Mouse (Mus musculus) neural tube, embryonic 13.5 days (tissue): Measurements from ENCODE around the gene Arhgap6. TPM values are rescaled to one million over a fixed set of nuclear protein-coding genes. Genes with fewer than 3 reads are reported as not detected.

Source experiments
- ATAC-seq: fragments of 200-750 bp; cut with Nextera tagmentation; 2 replicates; pipeline ENCODE4 v1.8.0; 2017; ENCODE audit warnings: low read depth, mild to moderate bottlenecking, moderate TSS enrichment, moderate library complexity
- H3K27ac ChIP-seq: fragments of 300-500 bp; sonication (generic); replicated peaks from 2 replicates; pipeline ENCODE4 v1.5.1; 2015; ENCODE audit warnings: moderate library complexity, mild to moderate bottlenecking, inconsistent platforms
- H3K27me3 ChIP-seq: fragments of 300-500 bp; sonication (generic); 2 replicates; pipeline ENCODE4 v1.6.1; 2015; ENCODE audit warnings: mild to moderate bottlenecking, inconsistent platforms
- H3K36me3 ChIP-seq: fragments of 300-500 bp; sonication (generic); 2 replicates; pipeline ENCODE4 v1.6.1; 2015; ENCODE audit warnings: mild to moderate bottlenecking, inconsistent platforms
- H3K4me1 ChIP-seq: fragments of 300-500 bp; sonication (generic); replicated peaks from 2 replicates; pipeline ENCODE4 v1.6.1; 2015; ENCODE audit warnings: inconsistent platforms
- H3K4me2 ChIP-seq: fragments of 300-500 bp; sonication (generic); 2 replicates; pipeline ENCODE4 v1.6.1; 2015; ENCODE audit warnings: inconsistent platforms, mild to moderate bottlenecking, moderate library complexity
- H3K4me3 ChIP-seq: fragments of 300-500 bp; sonication (generic); 2 replicates; pipeline ENCODE4 v1.5.1; 2015; ENCODE audit warnings: mild to moderate bottlenecking, inconsistent platforms
- H3K9ac ChIP-seq: fragments of 300-500 bp; sonication (generic); 2 replicates; pipeline ENCODE4 v1.6.1; 2015; ENCODE audit warnings: moderate library complexity, mild to moderate bottlenecking, inconsistent platforms
- H3K9me3 ChIP-seq: fragments of 300-500 bp; sonication (generic); 2 replicates; pipeline ENCODE4 v1.6.1; 2016; ENCODE audit warnings: inconsistent platforms
- WGBS: fragments of 180-500 bp; shearing (Covaris S2); methylation state at CpG from one replicate; pipeline ENCODE4 v1.1.7; 2015; 5-methylcytosine and 5-hydroxymethylcytosine counted together
- polyA plus RNA-seq: library from polyadenylated mRNA; unstranded; fragments of >200 nt; fragmentation: Nextera tagmentation; extraction: Ambion mirVana; gene quantifications from 2 replicates; pipeline ENCODE4 v1.2.1, GENCODE M21; 2015

Gene Arhgap6
- polyA plus RNA-seq, result 1.4 and 1.7 TPM in 2 replicates

DNA sequence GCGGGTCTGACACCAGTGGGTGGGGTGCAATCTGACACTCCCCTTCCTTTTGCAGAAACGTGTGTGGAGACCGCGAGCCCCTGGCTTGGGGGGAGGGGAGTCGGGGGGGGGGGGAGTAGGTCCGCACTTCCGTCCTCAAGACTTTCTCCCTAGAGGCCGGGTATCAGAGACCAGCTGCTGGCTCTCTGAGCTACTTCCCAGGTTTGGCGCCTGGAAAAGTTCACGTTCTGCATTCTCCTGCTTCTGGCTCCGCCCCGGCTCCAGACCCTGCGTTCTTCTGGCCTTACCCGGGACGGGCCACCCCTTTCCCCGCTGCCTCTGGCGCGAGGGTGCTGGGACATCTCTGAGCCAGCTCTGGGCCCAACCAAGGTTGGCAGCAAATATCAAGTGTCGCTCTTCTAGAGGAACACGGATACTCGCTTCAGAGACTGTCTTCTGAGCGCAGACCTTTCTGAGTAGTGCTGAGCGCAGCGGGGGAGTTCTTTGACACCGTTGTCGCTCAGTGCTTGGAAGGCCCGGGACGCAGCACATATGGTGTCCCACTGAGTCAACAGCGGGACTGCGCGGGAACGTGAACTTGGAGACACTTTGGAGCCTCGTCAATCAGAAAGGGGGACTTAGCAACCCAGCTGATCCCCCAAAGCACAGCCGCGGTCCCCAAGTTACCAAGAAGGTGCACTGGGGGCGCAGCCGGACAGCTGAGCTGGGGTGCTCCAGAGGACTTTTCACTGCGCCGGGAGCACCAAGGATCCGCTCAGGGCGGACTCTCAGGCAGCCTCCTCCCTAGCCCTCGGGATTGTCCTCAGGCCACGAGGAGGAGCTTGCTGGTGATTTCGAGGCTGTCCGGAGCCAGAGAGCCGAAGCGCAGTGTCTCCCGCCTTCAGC lies at the start of gene Arhgap6:
TSS of gene Arhgap6 (plus strand) at position 126 of the 885 bp plus-strand sequence.
- Histone ChIP-seq H3K4me3 (peak within 1 kb of the TSS; percentile 43), H3K4me2 (peak within 1 kb of the TSS; percentile 76), H3K27ac (no peak within 1 kb of the TSS), H3K36me3 (no peaks in the 10 kb centered on the region), H3K4me1 (peaks cover 17% of the 10 kb centered on the region), H3K9me3 (no peaks in the 10 kb centered on the region), H3K9ac (peak within 1 kb of the TSS; percentile 45; the same call in 1 of the 2 replicates), H3K27me3 (peaks cover 74% of the 10 kb centered on the region)
- WGBS, result 15% methylated on average over 43 of the region's 48 CpGs
- ATAC-seq, result peak; percentile 74

DNA sequence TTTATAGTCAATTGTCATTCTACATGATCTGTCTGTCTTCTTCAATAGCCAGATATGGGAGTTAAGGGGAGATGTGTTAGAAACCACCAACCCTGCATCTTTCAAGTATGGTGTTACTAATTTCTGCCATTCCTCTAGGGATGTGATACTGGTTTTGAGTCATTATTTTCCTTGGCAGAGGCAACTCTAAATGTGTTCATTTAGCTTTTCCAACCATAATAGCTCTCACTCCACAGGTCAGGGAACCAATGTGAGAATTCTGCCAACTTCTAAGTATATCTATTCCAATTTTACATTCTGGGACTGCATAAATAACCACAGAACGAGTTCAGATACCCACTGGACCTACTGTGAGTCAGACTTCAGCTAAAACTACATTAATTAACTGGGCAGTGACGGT lies 47.9 kb upstream of the Arhgap6 start:
- no peak for ATAC-seq
- Histone ChIP-seq H3K36me3 (no peaks in the 10 kb centered on the region), H3K4me2 (no peak overlapping the region), H3K27me3 (peaks cover 7% of the 10 kb centered on the region; the same call in 1 of the 2 replicates), H3K4me3 (no peak overlapping the region), H3K27ac (no peak overlapping the region), H3K4me1 (no peaks in the 10 kb centered on the region), H3K9ac (no peak overlapping the region), H3K9me3 (no peaks in the 10 kb centered on the region)
- WGBS, result 53% methylated on average over 2 of the region's 2 CpGs

DNA sequence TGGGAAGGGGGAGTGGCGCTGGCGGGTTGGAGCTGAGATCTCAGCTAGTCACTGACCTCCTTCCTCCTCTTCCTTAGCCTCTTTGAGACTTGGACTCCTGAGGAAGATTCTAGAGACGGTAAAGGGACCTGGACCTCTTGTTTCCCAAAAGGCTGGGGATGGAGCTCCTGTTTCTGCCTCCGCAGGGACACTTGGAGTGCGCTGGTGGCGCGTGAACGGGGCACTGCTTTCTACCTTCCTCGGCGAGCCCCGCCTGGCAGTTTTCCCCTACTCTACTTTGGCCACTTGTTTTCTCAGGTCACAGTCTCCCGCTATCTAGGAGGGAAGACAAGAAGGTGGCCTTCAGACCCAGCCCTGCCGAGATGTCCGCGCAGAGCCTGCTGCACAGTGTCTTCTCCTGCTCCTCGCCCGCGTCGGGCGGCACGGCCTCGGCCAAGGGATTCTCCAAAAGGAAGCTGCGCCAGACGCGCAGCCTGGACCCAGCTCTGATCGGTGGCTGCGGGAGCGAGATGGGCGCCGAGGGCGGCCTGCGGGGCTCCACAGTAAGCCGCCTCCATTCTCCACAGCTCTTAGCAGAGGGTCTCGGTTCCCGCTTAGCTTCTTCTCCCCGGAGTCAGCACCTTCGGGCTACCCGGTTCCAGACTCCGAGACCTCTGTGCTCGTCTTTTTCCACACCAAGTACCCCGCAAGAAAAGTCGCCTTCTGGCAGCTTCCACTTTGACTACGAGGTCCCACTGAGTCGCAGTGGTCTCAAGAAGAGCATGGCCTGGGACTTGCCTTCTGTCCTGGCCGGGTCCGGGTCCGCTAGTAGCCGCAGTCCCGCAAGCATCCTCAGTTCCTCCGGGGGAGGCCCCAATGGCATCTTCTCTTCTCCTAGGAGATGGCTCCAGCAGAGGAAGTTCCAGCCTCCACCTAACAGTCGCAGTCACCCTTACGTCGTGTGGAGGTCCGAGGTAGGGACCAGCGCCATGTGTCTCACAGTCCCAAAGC lies 1.3 kb downstream of the Arhgap6 start:
- Histone ChIP-seq H3K9ac (peak overlapping the region; percentile 45; the same call in 1 of the 2 replicates), H3K36me3 (no peaks in the 10 kb centered on the region), H3K9me3 (no peaks in the 10 kb centered on the region), H3K27ac (no peak overlapping the region), H3K4me1 (peaks cover 17% of the 10 kb centered on the region), H3K27me3 (peaks cover 80% of the 10 kb centered on the region), H3K4me3 (peak overlapping the region; percentile 43), H3K4me2 (peak overlapping the region; percentile 76)
- 16% methylated on average over 53 of the region's 55 CpGs for WGBS
- peak; percentile 76; the same call in 1 of the 2 replicates for ATAC-seq

DNA sequence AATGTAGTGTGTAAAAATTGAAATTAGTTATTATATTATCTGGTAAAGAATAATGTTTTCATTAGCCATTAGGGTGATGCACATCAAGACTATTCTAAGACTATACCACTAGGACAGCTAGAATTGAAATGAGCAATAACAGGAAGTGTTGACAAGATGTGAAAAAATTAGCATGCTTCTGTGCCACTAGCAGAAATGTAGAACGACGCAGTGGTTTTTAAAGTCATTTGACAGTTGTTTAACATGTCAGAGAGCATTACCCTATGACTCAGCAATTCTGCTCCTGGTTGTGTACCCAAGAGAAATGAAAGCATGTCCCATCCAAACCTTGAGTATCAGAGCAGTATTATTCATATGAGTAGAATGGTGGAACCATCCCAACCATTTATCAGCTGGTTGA lies 9.8 kb downstream of the Arhgap6 start:
- WGBS, result 95% methylated on average over 2 of the region's 2 CpGs
- no peak overlapping the region for H3K4me2 ChIP-seq
- no peak overlapping the region for H3K27ac ChIP-seq
- H3K27me3 ChIP-seq, result peaks cover 34% of the 10 kb centered on the region
- H3K4me1 ChIP-seq, result no peaks in the 10 kb centered on the region
- no peak overlapping the region for H3K4me3 ChIP-seq
- no peak overlapping the region for H3K9ac ChIP-seq
- H3K9me3 ChIP-seq, result no peaks in the 10 kb centered on the region
- no peaks in the 10 kb centered on the region for H3K36me3 ChIP-seq
- ATAC-seq, result no peak

DNA sequence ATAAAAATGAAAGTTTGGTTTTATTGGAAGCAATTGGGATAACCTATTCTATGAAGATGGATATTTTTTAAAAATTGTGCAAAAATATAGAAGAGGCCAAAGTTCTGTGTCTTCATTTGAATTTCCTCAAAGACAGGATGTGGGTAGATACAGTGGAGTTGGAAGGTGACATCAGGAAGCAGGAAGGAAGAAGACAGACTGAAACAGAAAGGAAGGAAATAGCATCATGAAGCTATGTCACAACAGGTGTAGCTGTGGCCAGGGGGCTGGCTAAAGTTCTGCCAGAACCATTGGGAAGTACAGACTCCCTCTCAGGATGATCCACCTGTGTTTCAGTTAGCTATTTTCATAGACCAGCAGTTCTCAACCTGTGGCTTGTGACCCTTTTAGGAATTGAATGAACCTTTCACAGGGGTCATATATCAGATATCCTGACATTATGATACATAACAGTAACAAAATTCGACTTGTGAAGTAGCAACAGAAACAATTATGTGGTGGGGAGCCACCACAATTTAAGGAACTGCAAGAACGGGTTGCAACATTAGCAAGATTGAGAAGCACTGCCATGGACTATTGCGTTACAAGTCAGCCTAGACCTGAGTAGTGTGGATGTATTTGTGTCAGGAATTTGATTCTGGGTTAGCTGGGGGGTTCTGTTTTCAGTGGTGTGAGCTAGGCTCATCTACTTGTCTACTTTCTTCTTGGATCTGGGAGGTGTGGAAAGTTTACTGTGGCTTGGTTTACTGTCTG lies 15.8 kb downstream of the Arhgap6 start:
- WGBS, result 70% methylated on average over 3 of the region's 3 CpGs

DNA sequence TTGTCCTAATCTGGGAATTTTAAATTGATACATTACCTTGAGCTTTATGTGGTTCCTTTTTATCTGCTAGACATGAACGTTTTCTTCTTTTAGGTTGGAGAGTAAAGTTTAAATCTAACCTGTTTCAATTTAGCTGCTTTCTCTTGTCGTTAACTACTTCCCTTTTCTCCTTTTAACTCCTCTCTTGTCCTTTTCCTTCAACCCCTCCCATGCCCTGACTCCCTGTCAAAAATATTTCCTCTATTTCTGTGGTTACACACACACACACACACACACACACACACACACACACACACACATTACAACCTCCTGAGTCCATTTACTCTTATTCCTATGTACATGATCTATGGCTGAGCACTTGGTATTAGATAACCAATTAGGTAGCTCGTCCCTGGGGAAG lies 24.0 kb downstream of the Arhgap6 start:
- H3K4me2 ChIP-seq, result no peak overlapping the region
- H3K9ac ChIP-seq, result no peak overlapping the region
- WGBS, result 68% methylated on average over 3 of the region's 3 CpGs
- no peaks in the 10 kb centered on the region for H3K4me1 ChIP-seq
- H3K36me3 ChIP-seq, result no peaks in the 10 kb centered on the region
- no peak overlapping the region for H3K27ac ChIP-seq
- H3K4me3 ChIP-seq, result no peak overlapping the region
- ATAC-seq, result no peak
- H3K27me3 ChIP-seq, result peaks cover 34% of the 10 kb centered on the region
- no peaks in the 10 kb centered on the region for H3K9me3 ChIP-seq

More for the DNA sequence above, 15.8 kb downstream of the Arhgap6 start:
- H3K27ac ChIP-seq, result no peak overlapping the region
- no peak overlapping the region for H3K4me3 ChIP-seq
- no peak overlapping the region for H3K4me2 ChIP-seq
- H3K27me3 ChIP-seq, result peaks cover 24% of the 10 kb centered on the region
- H3K4me1 ChIP-seq, result no peaks in the 10 kb centered on the region
- ATAC-seq, result no peak
- no peaks in the 10 kb centered on the region for H3K36me3 ChIP-seq
- H3K9ac ChIP-seq, result no peak overlapping the region
- no peaks in the 10 kb centered on the region for H3K9me3 ChIP-seq

DNA sequence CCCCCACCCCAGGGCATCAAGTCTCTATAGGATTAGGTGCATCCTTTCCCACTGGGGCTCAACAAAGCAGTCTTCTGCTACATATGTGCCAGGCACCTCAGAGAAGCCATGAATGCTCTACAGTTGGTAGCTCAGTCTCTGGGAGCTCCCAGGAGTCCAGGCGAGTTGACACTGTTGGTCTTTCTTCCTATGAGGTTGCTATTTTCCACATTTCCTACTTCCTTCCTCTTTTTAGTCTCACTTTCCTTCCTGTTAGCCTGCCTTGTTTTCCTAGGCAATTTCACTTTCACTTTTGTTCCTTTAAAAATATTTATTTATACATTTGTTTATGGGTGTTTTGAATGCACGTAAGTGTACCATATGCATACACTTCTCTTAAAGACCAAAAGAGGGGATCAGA lies 29.3 kb downstream of the Arhgap6 start:
- Histone ChIP-seq H3K4me1 (no peaks in the 10 kb centered on the region), H3K4me2 (no peak overlapping the region), H3K4me3 (no peak overlapping the region), H3K9me3 (no peaks in the 10 kb centered on the region), H3K27me3 (peaks cover 20% of the 10 kb centered on the region; the same call in 1 of the 2 replicates), H3K27ac (no peak overlapping the region), H3K36me3 (no peaks in the 10 kb centered on the region), H3K9ac (no peak overlapping the region)
- 90% methylated on average over 2 of the region's 2 CpGs for WGBS
- ATAC-seq, result no peak

DNA sequence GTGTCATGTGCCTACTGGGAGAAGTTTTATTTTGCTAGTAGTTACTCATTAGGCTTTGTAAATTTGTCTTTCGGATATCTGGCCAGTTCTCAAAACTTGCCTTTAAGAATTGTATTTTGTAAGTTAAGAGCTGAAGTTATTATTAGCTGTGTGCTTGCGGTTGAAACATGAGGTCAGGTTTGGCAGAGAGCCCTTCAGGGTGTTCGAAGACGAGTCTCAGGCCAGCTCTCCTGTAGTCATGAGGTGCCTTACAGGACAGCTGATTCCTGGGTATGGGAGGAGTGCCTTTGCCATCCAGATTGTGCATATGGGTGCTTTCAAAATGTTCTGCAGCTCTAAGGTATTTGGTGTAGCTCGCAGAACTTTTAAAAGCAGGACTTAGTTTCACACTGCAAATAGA lies 37.4 kb downstream of the Arhgap6 start:
- H3K4me1 ChIP-seq, result no peaks in the 10 kb centered on the region
- H3K9ac ChIP-seq, result no peak overlapping the region
- 90% methylated on average over 5 of the region's 5 CpGs for WGBS
- no peak for ATAC-seq
- H3K27me3 ChIP-seq, result peaks cover 27% of the 10 kb centered on the region; the same call in 1 of the 2 replicates
- H3K9me3 ChIP-seq, result no peaks in the 10 kb centered on the region
- H3K27ac ChIP-seq, result no peak overlapping the region
- no peak overlapping the region for H3K4me3 ChIP-seq
- H3K36me3 ChIP-seq, result no peaks in the 10 kb centered on the region
- H3K4me2 ChIP-seq, result no peak overlapping the region

DNA sequence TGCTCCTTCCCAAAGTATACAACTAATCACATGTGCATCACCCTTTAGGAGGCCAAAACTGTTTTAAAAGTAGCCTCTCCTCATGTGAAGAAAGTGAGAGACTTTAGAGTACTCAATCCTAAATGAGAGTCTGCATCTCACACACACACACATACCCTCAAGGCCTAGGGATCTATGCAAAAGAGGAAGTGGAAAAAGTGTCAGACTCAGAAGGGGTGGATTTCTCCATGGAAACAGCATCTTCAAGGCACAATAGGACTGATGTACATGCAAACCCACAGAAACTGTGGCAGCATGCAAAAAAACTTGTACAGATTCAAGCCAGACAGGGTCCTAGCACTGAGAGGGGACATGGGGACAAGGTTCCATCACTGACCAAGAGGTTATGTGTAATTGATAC lies 53.2 kb downstream of the Arhgap6 start:
- no peaks in the 10 kb centered on the region for H3K4me1 ChIP-seq
- H3K27ac ChIP-seq, result no peak overlapping the region
- no peak overlapping the region for H3K4me3 ChIP-seq
- H3K27me3 ChIP-seq, result peaks cover 34% of the 10 kb centered on the region
- no peak overlapping the region for H3K4me2 ChIP-seq
- H3K36me3 ChIP-seq, result no peaks in the 10 kb centered on the region
- H3K9ac ChIP-seq, result no peak overlapping the region
- no peaks in the 10 kb centered on the region for H3K9me3 ChIP-seq
- no peak for ATAC-seq

DNA sequence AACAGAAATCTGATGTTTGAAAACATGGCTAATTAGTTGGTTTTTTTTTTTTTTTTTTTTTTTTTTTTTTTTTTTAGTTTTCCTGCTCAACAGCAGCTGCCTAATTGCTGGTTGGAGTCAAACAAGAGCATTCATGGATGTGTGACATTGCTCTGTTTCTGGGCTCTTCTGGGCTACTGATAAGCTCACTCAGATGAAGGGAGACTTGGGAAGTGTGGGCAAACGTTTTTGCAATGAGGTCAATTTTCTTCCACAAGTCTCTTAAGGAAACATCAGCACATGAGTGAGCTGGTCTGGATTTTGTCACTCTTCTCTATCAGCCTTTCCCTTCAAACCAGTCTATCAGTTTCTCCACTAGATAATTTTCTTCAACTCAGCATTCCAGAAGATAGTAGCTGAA lies 79.8 kb downstream of the Arhgap6 start:
- no peaks in the 10 kb centered on the region for H3K36me3 ChIP-seq
- ATAC-seq, result no peak
- H3K9ac ChIP-seq, result no peak overlapping the region
- H3K4me1 ChIP-seq, result no peaks in the 10 kb centered on the region
- no peak overlapping the region for H3K4me2 ChIP-seq
- H3K4me3 ChIP-seq, result no peak overlapping the region
- H3K27me3 ChIP-seq, result no peaks in the 10 kb centered on the region
- H3K27ac ChIP-seq, result no peak overlapping the region
- 58% methylated on average over 1 of the region's 1 CpGs for WGBS
- no peaks in the 10 kb centered on the region for H3K9me3 ChIP-seq

DNA sequence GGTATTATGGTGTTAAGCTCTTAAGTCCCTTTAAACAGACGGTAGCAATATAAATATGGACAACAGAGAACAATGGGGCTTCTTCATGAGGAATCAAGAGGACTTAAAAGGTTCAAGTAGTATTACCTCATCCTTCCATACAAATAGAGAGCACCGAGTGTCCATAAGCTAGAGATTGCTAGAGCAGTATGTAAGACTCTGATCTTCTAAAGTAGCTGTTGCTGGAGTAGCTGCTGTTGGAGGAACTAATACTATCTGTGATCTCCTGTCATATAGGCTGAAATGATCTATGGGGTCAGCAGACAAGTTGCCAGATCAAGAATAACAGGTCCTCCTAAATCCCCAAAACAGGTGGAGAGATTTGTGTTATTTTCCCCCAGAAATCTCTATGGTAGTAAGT lies 108.7 kb downstream of the Arhgap6 start:
- 87% methylated on average over 2 of the region's 2 CpGs for WGBS

More for the DNA sequence above, 108.7 kb downstream of the Arhgap6 start:
- ATAC-seq, result no peak
- no peak overlapping the region for H3K9ac ChIP-seq
- H3K36me3 ChIP-seq, result no peaks in the 10 kb centered on the region
- no peak overlapping the region for H3K4me3 ChIP-seq
- no peak overlapping the region for H3K27ac ChIP-seq
- H3K4me2 ChIP-seq, result no peak overlapping the region
- H3K4me1 ChIP-seq, result no peaks in the 10 kb centered on the region
- H3K27me3 ChIP-seq, result peaks cover 12% of the 10 kb centered on the region; the same call in 1 of the 2 replicates
- H3K9me3 ChIP-seq, result no peaks in the 10 kb centered on the region
